Mouse (Mus musculus): ENCODE results near the gene Atf7ip2. TPM values are rescaled to one million over a fixed set of nuclear protein-coding genes. Genes with fewer than 3 reads are reported as not detected.

Atf7ip2 gene
- polyA plus RNA-seq, 1 experiment from 2014 or later, result 0.36 TPM

DNA sequence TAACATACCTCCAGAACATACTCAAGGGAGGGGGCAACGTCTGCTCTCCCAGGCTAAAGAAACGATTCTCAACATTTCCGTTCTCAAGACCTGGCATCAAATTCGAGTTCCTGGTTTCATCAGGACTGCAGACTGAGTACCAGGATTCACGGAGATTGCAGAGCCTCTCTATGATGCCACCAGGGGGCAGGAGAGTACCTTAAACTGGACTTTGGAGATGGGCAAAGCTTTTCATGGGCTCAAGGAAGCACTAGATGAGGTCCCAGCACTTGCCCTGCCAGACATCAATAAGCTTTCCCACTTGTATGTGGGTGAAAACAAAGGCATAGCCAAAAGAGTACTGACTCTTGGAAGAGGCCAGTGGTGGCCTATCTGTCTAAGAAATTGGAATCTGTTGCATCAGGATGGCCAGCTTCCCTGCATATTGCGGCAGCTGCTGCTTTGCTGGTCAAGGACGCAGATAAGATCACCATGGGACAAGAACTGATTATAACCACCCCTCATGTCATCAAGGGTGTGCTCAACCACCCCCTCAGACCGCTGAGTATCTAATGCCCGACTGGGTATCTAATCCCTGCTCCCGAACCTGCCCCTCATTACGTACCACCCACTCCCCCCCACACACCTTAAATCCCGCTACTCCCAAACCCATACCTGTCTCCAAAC lies 87.9 kb downstream of the Atf7ip2 start:
- 46% methylated on average over 12 of the region's 12 CpGs for WGBS
- H3K9me3 ChIP-seq (ENCODE audit: control insufficient read depth, low read length), result no peaks in the 10 kb centered on the region
- no peak overlapping the region for H3K4me3 ChIP-seq (ENCODE audit: low read depth, low read length)
- H3K27me3 ChIP-seq (ENCODE audit: control insufficient read depth, insufficient read depth, low read length), result no peaks in the 10 kb centered on the region
- peaks cover 8% of the 10 kb centered on the region; the same call in 1 of the 2 replicates for H3K36me3 ChIP-seq (ENCODE audit: control insufficient read depth, insufficient read depth, low read length)
- ATAC-seq (ENCODE audit: low FRiP score, low TSS enrichment), result 0 out of 2 replicates have a peak, but pooled peaks have one; percentile 36
- H3K4me1 ChIP-seq (replicated peaks; ENCODE audit: control insufficient read depth, insufficient read depth), result no peaks in the 10 kb centered on the region
- TF ChIP-seq CTCF (IDR thresholded peaks at IDR 0.05; ENCODE audit: low read depth) (peak; percentile 97), EP300 (optimal IDR thresholded peaks at IDR 0.05) (no peak)
- H3K4me2 ChIP-seq (replicated peaks; ENCODE audit: low read depth), result no peak overlapping the region
- peak; percentile 85 for DNase-seq (ENCODE audit: low spot score)
- no peak overlapping the region for H3K27ac ChIP-seq (replicated peaks)
- no peak overlapping the region for H3K9ac ChIP-seq (ENCODE audit: low read length)

DNA sequence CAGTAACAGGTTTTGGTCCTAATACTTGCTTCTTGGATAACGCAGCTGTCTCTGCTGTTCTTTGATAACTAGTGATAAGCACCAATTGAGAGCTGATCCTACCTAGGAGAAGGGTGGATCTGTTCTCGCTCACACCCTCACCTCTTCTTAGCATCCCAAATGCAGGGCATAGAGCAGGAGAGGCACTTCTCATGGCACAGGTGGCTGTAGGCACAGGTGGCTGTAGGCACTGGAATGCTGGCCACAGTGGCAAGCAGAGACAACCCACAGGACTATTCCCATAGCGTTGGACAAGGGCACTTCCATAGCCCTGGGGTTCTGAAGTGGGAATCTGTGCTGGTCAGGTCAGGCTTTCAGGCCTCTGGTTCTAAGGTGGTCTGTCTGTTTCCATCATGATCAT lies 89.4 kb downstream of the Atf7ip2 start:
- Histone ChIP-seq H3K27ac (replicated peaks) (no peak overlapping the region), H3K4me3 (ENCODE audit: low read depth, low read length) (no peak overlapping the region), H3K36me3 (ENCODE audit: control insufficient read depth, insufficient read depth, low read length) (peaks cover 8% of the 10 kb centered on the region; the same call in 1 of the 2 replicates), H3K9me3 (ENCODE audit: control insufficient read depth, low read length) (no peaks in the 10 kb centered on the region), H3K9ac (ENCODE audit: low read length) (no peak overlapping the region), H3K27me3 (ENCODE audit: control insufficient read depth, insufficient read depth, low read length) (no peaks in the 10 kb centered on the region), H3K4me1 (replicated peaks; ENCODE audit: control insufficient read depth, insufficient read depth) (no peaks in the 10 kb centered on the region; the same call in none of the 2 replicates), H3K4me2 (replicated peaks; ENCODE audit: low read depth) (no peak overlapping the region)
- 80% methylated on average over 3 of the region's 3 CpGs for WGBS
- ATAC-seq (ENCODE audit: low FRiP score, low TSS enrichment) (no peak), DNase-seq (ENCODE audit: low spot score) (no peak)
- TF ChIP-seq EP300 (optimal IDR thresholded peaks at IDR 0.05), result no peak
- TF ChIP-seq CTCF (IDR thresholded peaks at IDR 0.05; ENCODE audit: low read depth), result no peak

- Histone ChIP-seq H3K4me1 (replicated peaks; ENCODE audit: control insufficient read depth, insufficient read depth) (no peaks in the 10 kb centered on the region; the same call in none of the 2 replicates), H3K36me3 (ENCODE audit: control insufficient read depth, insufficient read depth, low read length) (peaks cover 8% of the 10 kb centered on the region; the same call in 1 of the 2 replicates), H3K9me3 (ENCODE audit: control insufficient read depth, low read length) (no peaks in the 10 kb centered on the region), H3K27ac (replicated peaks) (peak overlapping the region; percentile 58; the same call in 1 of the 2 replicates), H3K4me2 (replicated peaks; ENCODE audit: low read depth) (no peak overlapping the region), H3K4me3 (ENCODE audit: low read depth, low read length) (no peak overlapping the region), H3K27me3 (ENCODE audit: control insufficient read depth, insufficient read depth, low read length) (no peaks in the 10 kb centered on the region), H3K9ac (ENCODE audit: low read length) (no peak overlapping the region)
- ATAC-seq (ENCODE audit: low FRiP score, low TSS enrichment), result peak; percentile 31; the same call in 1 of the 2 replicates
- TF ChIP-seq CTCF (IDR thresholded peaks at IDR 0.05; ENCODE audit: low read depth) (no peak), EP300 (optimal IDR thresholded peaks at IDR 0.05) (no peak)
- 57% methylated on average over 9 of the region's 9 CpGs for WGBS
- no peak for DNase-seq (ENCODE audit: low spot score)
These were observed 94.2 kb downstream of the Atf7ip2 start for GRCm38 (mm10) chr16:10286513-10287268.

- Histone ChIP-seq H3K9ac (ENCODE audit: low read length) (no peak overlapping the region), H3K4me2 (replicated peaks; ENCODE audit: low read depth) (no peak overlapping the region), H3K4me1 (replicated peaks; ENCODE audit: control insufficient read depth, insufficient read depth) (no peaks in the 10 kb centered on the region; the same call in none of the 2 replicates), H3K27ac (replicated peaks) (no peak overlapping the region), H3K36me3 (ENCODE audit: control insufficient read depth, insufficient read depth, low read length) (peaks cover 8% of the 10 kb centered on the region; the same call in 1 of the 2 replicates), H3K27me3 (ENCODE audit: control insufficient read depth, insufficient read depth, low read length) (no peaks in the 10 kb centered on the region), H3K9me3 (ENCODE audit: control insufficient read depth, low read length) (no peaks in the 10 kb centered on the region), H3K4me3 (ENCODE audit: low read depth, low read length) (no peak overlapping the region)
- TF ChIP-seq EP300 (optimal IDR thresholded peaks at IDR 0.05), result no peak
- TF ChIP-seq CTCF (IDR thresholded peaks at IDR 0.05; ENCODE audit: low read depth), result no peak
- DNase-seq (ENCODE audit: low spot score) (no peak), ATAC-seq (ENCODE audit: low FRiP score, low TSS enrichment) (no peak; the same call in 1 of the 2 replicates)
- WGBS, result 91% methylated on average over 6 of the region's 6 CpGs
These were observed 95.6 kb downstream of the Atf7ip2 start for GRCm38 (mm10) chr16:10288115-10288514.

GRCm38 (mm10) chr16:10297696-10298644 lies 105.5 kb downstream of the Atf7ip2 start:
- ATAC-seq (ENCODE audit: low FRiP score, low TSS enrichment) (no peak), DNase-seq (ENCODE audit: low spot score) (no peak)
- Histone ChIP-seq H3K27ac (replicated peaks) (no peak overlapping the region), H3K4me2 (replicated peaks; ENCODE audit: low read depth) (no peak overlapping the region), H3K9ac (ENCODE audit: low read length) (no peak overlapping the region), H3K27me3 (ENCODE audit: control insufficient read depth, insufficient read depth, low read length) (no peaks in the 10 kb centered on the region), H3K9me3 (ENCODE audit: control insufficient read depth, low read length) (no peaks in the 10 kb centered on the region), H3K4me1 (replicated peaks; ENCODE audit: control insufficient read depth, insufficient read depth) (peaks cover 6% of the 10 kb centered on the region; the same call in 1 of the 2 replicates), H3K36me3 (ENCODE audit: control insufficient read depth, insufficient read depth, low read length) (no peaks in the 10 kb centered on the region), H3K4me3 (ENCODE audit: low read depth, low read length) (no peak overlapping the region)
- TF ChIP-seq CTCF (IDR thresholded peaks at IDR 0.05; ENCODE audit: low read depth) (no peak), EP300 (optimal IDR thresholded peaks at IDR 0.05) (no peak)
- 72% methylated on average over 10 of the region's 10 CpGs for WGBS
